Mouse (Mus musculus) forebrain, embryonic 11.5 days (tissue): ENCODE data around the gene Tor2a. TPM values are rescaled to one million over a fixed set of nuclear protein-coding genes. Genes with fewer than 3 reads are reported as not detected.

Experiments used
- ATAC-seq: fragments of 200-750 bp; cut with Nextera tagmentation; replicated peaks from 2 replicates; pipeline ENCODE4 v1.8.0; 2017; ENCODE audit warnings: moderate TSS enrichment; ENCODE audit not compliant: low FRiP score
- DNase-seq: peaks from one replicate; pipeline ENCODE4 v3.0.0-alpha.2; 2017; ENCODE audit warnings: low spot score
- H3K27ac ChIP-seq: fragments of 300-500 bp; sonication (generic); 2 replicates; pipeline ENCODE4 v1.5.1; 2014; ENCODE audit warnings: low read depth, low read length
- H3K27me3 ChIP-seq: fragments of 300-500 bp; sonication (generic); 2 replicates; pipeline ENCODE4 v1.6.1; 2014; ENCODE audit warnings: mild to moderate bottlenecking, low read length, mixed read lengths; ENCODE audit not compliant: control insufficient read depth, insufficient read depth
- H3K36me3 ChIP-seq: fragments of 300-500 bp; sonication (generic); 2 replicates; pipeline ENCODE4 v1.6.1; 2014; ENCODE audit warnings: mild to moderate bottlenecking, low read length, moderate library complexity, mixed read lengths; ENCODE audit not compliant: control insufficient read depth, insufficient read depth
- H3K4me1 ChIP-seq: fragments of 300-500 bp; sonication (generic); replicated peaks from 2 replicates; pipeline ENCODE4 v1.6.1; 2014; ENCODE audit warnings: low read length, mixed read lengths; ENCODE audit not compliant: control insufficient read depth, insufficient read depth
- H3K4me2 ChIP-seq: fragments of 300-500 bp; sonication (generic); 2 replicates; pipeline ENCODE4 v1.6.1; 2014; ENCODE audit warnings: low read depth, mild to moderate bottlenecking, low read length, moderate library complexity, mixed read lengths; ENCODE audit not compliant: severe bottlenecking
- H3K4me3 ChIP-seq: fragments of 300-500 bp; sonication (generic); 2 replicates; pipeline ENCODE4 v1.5.1; 2014; ENCODE audit warnings: low read depth, low read length
- H3K9ac ChIP-seq: fragments of 300-500 bp; sonication (generic); 2 replicates; pipeline ENCODE4 v1.6.1; 2014; ENCODE audit warnings: low read length
- H3K9me3 ChIP-seq: fragments of 300-500 bp; sonication (generic); 2 replicates; pipeline ENCODE4 v1.6.1; 2016; ENCODE audit warnings: low read length, mixed read lengths; ENCODE audit not compliant: control insufficient read depth
- WGBS: fragments of 180-500 bp; shearing (Covaris S2); extraction: QIAGEN DNeasy Blood & Tissue Kit; methylation state at CpG from one replicate; pipeline ENCODE4 v1.1.7; 2014; 5-methylcytosine and 5-hydroxymethylcytosine counted together
- polyA plus RNA-seq: library from polyadenylated mRNA; unstranded; fragments of >200 nt; fragmentation: Nextera tagmentation; extraction: Ambion mirVana; gene quantifications from 2 replicates; pipeline ENCODE4 v1.2.1, GENCODE M21; 2014

Gene Tor2a
- polyA plus RNA-seq, 1 experiment from 2014 or later = 56.8 TPM

DNA sequence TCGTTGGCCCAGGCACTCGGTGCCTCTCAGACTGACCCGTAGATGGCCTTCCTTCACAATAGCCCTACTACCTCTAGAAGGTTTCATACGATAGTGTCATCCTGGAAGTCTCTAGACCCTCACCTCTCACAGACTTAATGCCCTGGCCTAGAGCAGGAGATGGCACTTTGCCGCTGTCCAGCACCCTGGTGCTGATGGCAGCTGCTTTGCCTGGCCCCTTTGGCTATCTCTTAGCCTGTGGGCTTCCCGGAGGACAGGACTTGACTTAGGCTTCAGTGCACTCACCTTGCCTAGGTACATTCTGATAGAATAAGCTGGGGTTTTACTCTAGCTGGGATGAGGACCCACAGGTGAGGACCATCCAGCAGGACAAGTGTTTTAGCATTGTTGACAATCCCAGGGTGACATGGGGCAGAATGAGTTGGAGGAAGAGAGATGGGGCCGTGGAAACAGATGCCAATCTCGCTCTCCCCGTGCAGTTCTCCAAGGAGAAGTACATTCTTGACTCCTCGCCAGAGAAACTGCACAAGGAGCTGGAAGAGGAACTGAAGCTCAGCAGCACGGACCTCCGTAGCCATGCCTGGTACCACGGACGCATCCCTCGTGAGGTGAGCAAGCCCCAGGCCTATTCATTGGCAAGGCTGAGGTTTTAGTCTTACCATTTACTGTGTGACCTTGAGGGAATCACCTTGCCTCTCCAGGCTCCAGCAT is 12.6 kb upstream of the Tor2a start:
- H3K4me2 ChIP-seq = no peak overlapping the region
- DNase-seq (no peak), ATAC-seq (no peak)
- no peak overlapping the region for H3K4me3 ChIP-seq
- H3K9me3 ChIP-seq = no peaks in the 10 kb centered on the region
- WGBS = 78% methylated on average over 15 of the region's 15 CpGs
- 0 out of 2 replicates have a peak, but pooled peaks cover 3% of the 10 kb centered on the region for H3K27me3 ChIP-seq
- no peaks in the 10 kb centered on the region; the same call in 1 of the 2 replicates for H3K36me3 ChIP-seq
- H3K4me1 ChIP-seq = peaks cover 4% of the 10 kb centered on the region; the same call in 1 of the 2 replicates
- H3K9ac ChIP-seq = no peak overlapping the region
- H3K27ac ChIP-seq = no peak overlapping the region

DNA sequence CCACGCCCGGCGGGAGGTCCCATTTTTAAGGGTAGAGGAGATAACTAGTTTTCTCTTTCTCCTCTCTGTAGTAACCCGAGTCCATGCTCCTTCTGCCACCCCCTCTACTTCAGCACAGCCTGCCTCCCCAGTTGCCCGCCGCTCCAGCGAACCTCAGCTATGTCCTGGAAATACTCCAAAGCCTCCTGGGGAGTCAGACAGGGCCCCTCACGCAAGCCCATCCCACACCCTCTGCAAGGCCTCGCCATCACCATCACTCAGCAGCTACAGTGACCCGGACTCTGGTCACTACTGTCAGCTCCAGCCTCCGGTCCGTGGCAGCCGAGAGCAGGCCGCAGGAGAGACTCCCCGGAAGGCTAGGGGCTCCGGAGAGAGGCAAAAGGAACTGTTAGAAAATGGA is 8.0 kb upstream of the Tor2a start:
- no peak for DNase-seq
- ATAC-seq = no peak
- Histone ChIP-seq H3K27me3 (no peaks in the 10 kb centered on the region), H3K9me3 (no peaks in the 10 kb centered on the region), H3K36me3 (no peaks in the 10 kb centered on the region; the same call in 1 of the 2 replicates), H3K4me1 (0 out of 2 replicates have a peak, but pooled peaks cover 4% of the 10 kb centered on the region), H3K27ac (no peak overlapping the region), H3K4me3 (no peak overlapping the region), H3K9ac (no peak overlapping the region), H3K4me2 (no peak overlapping the region)
- WGBS = 89% methylated on average over 16 of the region's 16 CpGs

DNA sequence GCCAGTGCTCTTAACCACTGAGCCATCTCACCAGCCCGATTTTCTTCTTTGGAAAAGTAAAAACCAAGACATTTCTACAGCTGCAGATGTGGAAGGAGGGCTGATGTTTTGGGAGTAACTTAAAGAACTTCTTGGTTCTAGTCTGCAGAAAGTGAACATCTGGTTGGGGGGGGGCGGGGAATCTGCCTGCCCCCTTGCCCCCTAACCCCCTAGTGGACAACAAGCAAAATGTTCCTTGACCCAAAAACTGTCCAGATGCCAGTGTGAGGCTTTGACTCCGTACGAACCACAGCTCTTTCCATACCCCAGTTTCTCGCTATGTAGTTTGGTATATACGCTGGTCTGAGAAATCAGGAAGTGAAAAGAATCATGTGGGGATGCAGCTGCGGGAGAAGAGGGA is 6.8 kb upstream of the Tor2a start:
- Histone ChIP-seq H3K27me3 (no peaks in the 10 kb centered on the region), H3K27ac (no peak overlapping the region), H3K9ac (no peak overlapping the region), H3K4me1 (0 out of 2 replicates have a peak, but pooled peaks cover 4% of the 10 kb centered on the region), H3K4me2 (peak overlapping the region; percentile 45; the same call in 1 of the 2 replicates), H3K4me3 (no peak overlapping the region), H3K9me3 (no peaks in the 10 kb centered on the region), H3K36me3 (no peaks in the 10 kb centered on the region; the same call in 1 of the 2 replicates)
- DNase-seq (no peak), ATAC-seq (no peak)
- WGBS = 72% methylated on average over 7 of the region's 7 CpGs

DNA sequence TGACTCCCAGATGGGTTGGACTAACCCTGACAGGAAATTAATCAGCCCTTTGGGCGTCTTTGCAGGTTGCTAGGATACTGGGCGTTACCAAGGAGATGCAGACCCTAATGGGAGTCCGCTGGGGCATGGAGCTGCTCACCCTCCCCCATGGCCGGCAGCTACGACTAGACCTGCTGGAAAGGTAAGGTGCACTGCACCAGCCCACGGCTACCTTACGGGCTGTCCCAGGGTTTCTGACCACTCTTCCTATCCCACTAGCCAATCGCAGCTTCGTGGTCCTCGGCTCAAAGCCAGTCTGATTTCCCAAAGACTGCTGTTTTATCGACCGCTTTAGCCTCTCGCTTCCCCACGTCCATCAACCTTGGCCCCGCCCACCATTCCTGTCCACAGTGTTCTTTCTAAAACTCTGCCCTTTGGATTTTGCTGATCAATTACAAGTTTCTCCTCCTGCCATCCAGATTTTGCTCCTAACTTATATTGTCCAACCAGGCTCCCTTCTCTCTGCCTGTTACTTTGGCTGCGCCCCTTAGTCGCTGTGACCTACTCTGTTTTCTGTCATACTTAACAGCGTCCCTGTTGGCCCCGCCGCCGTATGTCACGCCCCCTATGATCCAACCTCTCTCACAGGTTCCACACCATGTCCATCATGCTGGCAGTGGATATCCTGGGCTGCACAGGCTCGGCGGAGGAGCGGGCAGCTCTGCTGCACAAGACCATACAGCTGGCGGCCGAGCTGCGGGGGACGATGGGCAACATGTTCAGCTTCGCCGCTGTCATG is 6.0 kb upstream of the Tor2a start:
- peak; percentile 84 for DNase-seq
- Histone ChIP-seq H3K36me3 (no peaks in the 10 kb centered on the region; the same call in 1 of the 2 replicates), H3K4me2 (peak overlapping the region; percentile 45), H3K4me1 (0 out of 2 replicates have a peak, but pooled peaks cover 4% of the 10 kb centered on the region), H3K27ac (peak overlapping the region; percentile 28; the same call in 1 of the 2 replicates), H3K9ac (peak overlapping the region; percentile 23; the same call in 1 of the 2 replicates), H3K27me3 (no peaks in the 10 kb centered on the region), H3K9me3 (no peaks in the 10 kb centered on the region), H3K4me3 (peak overlapping the region; percentile 23)
- WGBS = 5% methylated on average over 31 of the region's 31 CpGs
- ATAC-seq = peak; percentile 84

DNA sequence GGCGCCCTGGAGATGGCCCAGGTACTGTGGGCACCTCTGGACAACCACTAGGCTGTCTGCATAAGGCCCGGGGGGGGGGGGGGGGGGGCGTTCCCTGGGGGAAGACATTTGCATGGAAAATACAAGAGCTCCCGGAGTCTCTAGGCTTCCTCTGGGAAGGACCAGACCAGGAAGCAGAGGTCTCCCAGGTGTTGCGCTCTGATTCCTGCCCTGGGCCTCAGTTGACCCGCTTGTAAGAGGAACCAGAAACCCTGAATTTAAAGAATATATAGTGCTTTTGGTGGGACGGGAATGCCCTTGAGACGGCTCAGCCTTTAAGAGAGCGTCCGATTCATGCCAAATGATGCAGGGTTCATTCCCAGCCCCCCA is 5.4 kb upstream of the Tor2a start:
- WGBS = 20% methylated on average over 10 of the region's 10 CpGs
- Histone ChIP-seq H3K4me3 (peak overlapping the region; percentile 23), H3K36me3 (no peaks in the 10 kb centered on the region; the same call in 1 of the 2 replicates), H3K9ac (peak overlapping the region; percentile 23; the same call in 1 of the 2 replicates), H3K27me3 (no peaks in the 10 kb centered on the region), H3K27ac (peak overlapping the region; percentile 28; the same call in 1 of the 2 replicates), H3K9me3 (no peaks in the 10 kb centered on the region), H3K4me1 (0 out of 2 replicates have a peak, but pooled peaks cover 4% of the 10 kb centered on the region), H3K4me2 (peak overlapping the region; percentile 45)
- no peak for DNase-seq
- ATAC-seq = no peak

DNA sequence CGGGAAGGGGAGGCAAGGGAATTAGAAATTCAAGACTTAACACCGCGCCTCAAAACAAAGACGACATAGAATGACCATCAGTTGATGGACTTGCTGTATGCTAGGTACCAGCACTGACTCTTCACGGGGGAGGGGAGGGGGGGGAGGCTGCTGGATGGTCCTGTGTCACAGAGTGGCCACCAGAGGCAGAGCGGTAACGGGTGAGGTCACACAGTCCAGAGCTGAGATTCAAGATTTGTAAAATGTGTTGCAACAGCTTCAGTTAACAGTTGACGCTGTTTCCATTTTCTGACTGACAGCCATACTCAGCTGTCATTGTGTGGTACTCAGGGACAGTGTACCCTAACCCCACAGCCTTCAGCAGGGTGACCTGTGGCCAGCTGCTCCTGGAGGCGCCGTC is 4.9 kb upstream of the Tor2a start:
- DNase-seq (no peak), ATAC-seq (no peak)
- H3K4me3 ChIP-seq = no peak overlapping the region
- H3K9me3 ChIP-seq = no peaks in the 10 kb centered on the region
- no peak overlapping the region for H3K9ac ChIP-seq
- no peak overlapping the region for H3K27ac ChIP-seq
- H3K4me1 ChIP-seq = 0 out of 2 replicates have a peak, but pooled peaks cover 5% of the 10 kb centered on the region
- no peaks in the 10 kb centered on the region for H3K27me3 ChIP-seq
- WGBS = 64% methylated on average over 10 of the region's 10 CpGs
- H3K36me3 ChIP-seq = no peaks in the 10 kb centered on the region; the same call in 1 of the 2 replicates
- H3K4me2 ChIP-seq = no peak overlapping the region

DNA sequence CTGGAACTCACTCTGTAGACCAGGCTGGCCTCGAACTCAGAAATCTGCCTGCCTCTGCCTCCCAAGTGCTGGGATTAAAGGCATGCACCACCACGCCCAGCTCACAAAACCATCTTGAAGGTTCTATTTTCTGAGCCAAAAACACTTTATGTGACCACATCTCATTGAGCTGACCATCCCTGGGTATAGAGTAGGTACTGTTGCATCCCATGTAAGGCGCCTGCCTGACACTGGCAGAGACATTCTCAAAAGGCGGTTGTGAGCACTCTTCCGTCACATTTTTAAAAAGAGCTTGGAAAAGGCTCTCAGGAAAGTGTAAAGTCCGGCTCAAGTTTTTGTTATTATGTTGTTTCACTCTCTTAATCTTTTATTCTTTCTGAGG is 369 bp upstream of the Tor2a start:
- no peak overlapping the region for H3K9ac ChIP-seq
- 38% methylated on average over 6 of the region's 6 CpGs for WGBS
- no peak overlapping the region for H3K4me3 ChIP-seq
- H3K27ac ChIP-seq = no peak overlapping the region
- DNase-seq = no peak
- H3K9me3 ChIP-seq = no peaks in the 10 kb centered on the region
- H3K27me3 ChIP-seq = no peaks in the 10 kb centered on the region
- ATAC-seq = peak; percentile 28; the same call in 1 of the 2 replicates
- peak overlapping the region; percentile 35; the same call in 1 of the 2 replicates for H3K4me2 ChIP-seq
- H3K36me3 ChIP-seq = no peaks in the 10 kb centered on the region; the same call in 1 of the 2 replicates
- 0 out of 2 replicates have a peak, but pooled peaks cover 2% of the 10 kb centered on the region for H3K4me1 ChIP-seq

DNA sequence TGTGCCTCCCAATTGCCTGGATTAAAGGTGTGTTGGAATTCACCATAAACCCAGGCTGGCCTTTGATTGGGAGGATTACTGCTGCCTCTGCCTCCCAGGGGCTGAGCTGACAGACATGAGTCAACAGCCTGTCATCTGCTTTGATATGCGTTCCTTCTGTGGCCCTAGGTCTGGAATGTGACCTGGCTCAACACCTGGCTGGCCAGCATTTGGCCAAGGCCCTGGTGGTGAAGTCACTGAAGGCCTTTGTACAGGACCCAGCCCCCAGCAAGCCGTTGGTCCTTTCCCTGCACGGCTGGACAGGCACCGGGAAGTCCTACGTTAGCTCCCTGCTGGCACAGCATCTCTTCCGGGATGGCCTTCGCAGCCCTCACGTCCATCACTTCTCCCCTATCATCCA is 1.5 kb downstream of the Tor2a start:
- Histone ChIP-seq H3K9ac (no peak overlapping the region), H3K36me3 (no peaks in the 10 kb centered on the region; the same call in 1 of the 2 replicates), H3K9me3 (no peaks in the 10 kb centered on the region), H3K4me3 (no peak overlapping the region), H3K27ac (no peak overlapping the region), H3K27me3 (no peaks in the 10 kb centered on the region), H3K4me2 (no peak overlapping the region), H3K4me1 (0 out of 2 replicates have a peak, but pooled peaks cover 2% of the 10 kb centered on the region)
- DNase-seq = no peak
- no peak for ATAC-seq
- 86% methylated on average over 8 of the region's 8 CpGs for WGBS
